Mouse (Mus musculus) 3T3-L1 (cell line): ENCODE measurements at regions not wholly inside any gene's neighbourhood (a gene's known extent, or its start where the extent isn't known, plus 50 kb on each side); places are given as distances from the start of the nearest gene placed in this dataset.
A peak's percentile ranks its signal among the peaks of the same experiment; 100 is the strongest.

Experiments
- DNase-seq: peaks from one replicate; pipeline ENCODE4 v3.0.0-alpha.2; 2015; ENCODE audit warnings: low read depth, low spot score

DNA sequence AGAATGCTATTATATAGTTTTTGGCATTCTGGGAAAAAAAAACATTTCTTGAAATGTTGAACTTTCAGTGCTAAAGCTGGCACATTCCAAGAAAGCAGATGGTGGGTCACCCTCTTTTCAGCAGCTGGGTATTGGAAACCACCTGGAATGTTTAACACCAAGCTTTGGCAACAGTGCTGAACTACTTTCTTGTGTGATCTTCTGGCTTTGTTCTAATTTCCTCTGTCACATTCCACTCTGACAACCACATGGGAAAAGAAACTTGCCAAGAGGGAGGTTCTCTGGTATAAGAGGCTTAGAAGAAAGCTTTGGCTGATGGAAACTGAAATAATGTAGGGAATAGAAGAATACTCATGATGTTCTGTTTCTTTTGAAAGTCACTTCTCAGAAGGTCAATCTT lies 920.4 kb upstream of the Tenm4 start:
- peak; percentile 43 for DNase-seq

DNA sequence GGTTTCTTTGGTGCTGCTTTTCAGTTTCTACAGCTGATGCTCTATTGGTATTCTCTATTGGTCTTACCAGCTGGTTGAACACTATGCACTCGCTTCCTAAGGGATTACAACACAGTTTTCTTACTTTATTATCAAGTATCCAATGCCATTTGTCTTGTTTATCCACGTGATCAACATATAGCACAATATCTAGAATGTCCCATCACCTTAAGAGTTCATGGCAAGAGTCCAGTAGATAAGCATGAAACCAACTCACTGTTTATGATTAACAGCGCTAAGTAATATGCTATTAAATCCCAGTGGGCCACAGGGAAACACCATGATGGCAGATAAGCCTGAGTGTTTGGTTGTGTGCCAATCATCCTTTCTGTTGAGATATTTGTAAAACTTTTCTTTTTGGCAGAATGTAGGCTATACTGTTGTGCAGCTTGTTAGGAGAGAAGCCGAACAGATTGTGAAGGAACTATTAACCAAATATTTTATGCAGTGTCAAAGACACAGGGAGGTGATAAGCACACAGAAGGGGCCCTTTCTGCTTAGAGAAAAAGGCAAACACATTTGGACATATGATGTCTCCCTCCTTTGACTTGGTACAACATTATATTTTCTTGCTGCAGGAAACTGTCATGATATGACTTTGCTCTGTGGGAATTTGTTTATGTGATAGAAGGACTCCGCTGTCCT lies 917.0 kb upstream of the Tenm4 start:
- DNase-seq: no peak

DNA sequence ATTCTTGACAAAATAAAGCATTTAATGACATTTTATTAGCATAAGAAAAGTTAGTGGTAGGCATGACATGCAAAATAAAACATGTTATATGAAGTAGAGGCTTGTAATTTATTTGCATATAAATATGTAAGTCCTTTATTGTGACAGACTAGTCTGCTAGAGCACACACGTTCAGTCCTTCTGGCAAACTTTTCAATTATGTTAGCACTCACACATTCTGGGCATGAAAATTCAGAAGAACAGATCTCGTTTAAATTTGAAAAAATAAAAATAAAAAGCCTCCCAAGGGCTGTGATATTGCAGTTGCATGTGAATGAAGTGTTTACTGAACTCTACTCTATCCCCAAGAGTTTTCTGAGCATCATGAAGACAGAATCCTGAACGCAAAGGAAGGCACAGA lies 916.1 kb upstream of the Tenm4 start:
- no peak for DNase-seq

DNA sequence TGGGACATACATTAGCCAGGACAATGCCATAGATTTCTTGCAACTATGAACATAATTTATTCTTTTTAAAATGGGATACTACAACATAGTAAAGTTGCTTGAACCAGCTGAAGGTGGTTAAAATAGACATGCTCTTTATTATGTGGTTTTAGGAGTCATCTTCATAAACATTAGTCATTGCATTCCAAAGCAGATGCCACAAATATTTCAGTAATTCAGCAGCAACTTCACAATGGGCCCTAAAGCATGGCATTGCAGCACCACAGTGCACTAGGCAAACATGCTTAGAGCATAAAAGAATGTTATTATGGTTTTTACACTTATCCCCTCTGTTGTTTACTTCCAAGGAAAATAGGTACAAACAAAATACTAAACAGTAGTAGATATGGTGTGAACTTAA lies 915.3 kb upstream of the Tenm4 start:
- peak; percentile 67 for DNase-seq

DNA sequence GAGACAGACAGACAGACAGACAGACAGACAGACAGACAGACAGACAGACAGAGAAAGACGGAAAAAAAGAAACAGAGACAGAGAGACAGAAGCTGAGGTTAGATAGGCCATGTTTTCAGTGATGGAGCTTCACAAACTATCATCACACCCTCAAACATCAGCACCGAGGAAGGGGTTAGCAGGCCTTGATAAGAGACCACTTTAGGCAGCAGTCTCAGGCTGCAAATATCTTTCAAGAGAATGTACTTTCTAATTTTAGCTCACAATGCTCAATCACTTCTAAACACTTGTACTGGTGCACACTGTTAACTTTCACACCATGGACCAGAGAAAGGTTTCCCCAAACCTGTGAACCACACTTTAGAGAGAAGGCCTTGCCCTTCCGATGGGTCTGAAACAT lies 908.1 kb upstream of the Tenm4 start:
- no peak for DNase-seq

DNA sequence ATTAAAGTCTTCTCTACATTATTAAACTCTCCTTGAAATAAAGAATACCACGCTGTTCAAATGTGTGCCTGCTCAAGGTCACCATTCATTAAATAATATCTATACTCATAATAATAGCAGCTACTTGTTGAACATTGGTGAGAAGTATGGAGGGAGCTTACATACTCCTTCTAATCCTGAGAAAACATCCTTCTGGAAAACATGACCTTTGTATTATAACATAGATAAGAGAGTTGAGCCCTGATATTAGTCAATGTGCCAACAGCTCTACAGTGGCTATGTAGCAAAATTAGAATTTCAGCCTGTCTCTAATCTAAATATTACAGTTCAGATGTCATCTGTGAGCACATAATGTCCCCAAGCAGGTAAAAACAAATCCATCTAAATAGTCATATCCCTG lies 893.8 kb upstream of the Tenm4 start:
- no peak for DNase-seq

DNA sequence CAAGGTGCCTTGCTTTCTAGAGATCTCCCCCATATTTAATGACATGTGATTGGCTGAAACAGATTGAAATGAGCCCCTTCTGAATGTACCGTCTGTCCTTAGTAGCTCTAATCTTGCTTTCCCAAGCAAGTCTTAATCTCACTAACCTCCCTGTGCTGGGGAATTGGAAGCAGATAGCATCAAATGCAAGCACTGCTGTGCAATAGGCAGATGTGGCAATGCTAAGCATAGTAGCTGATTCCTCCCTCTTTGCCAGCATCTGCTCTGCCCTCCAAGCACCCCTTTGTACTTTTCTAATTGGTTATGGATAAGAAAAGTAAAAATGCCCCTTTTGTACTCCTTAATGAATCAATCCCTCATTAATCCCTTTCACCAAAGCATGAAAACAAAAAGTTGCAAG lies 857.4 kb upstream of the Tenm4 start:
- DNase-seq: no peak

DNA sequence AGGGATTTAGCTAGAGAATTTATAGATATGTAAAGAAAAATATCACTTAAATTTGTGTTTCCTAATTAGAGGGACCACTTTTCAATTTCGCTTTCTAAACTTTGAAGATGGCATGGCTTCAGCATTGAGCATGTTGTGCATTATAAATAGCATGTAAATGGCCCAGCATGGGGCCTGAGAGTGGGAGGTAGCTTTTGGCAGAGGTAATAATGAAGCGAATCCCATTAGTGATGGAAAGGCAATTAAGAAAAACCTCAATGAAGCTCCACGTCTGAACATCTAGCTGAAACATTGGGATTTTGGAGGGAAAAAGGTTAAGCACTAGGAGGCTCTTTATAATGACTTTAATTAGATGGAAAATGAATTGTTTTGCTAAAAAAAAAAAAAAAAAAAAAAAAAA lies 848.0 kb upstream of the Tenm4 start:
- DNase-seq: no peak

DNA sequence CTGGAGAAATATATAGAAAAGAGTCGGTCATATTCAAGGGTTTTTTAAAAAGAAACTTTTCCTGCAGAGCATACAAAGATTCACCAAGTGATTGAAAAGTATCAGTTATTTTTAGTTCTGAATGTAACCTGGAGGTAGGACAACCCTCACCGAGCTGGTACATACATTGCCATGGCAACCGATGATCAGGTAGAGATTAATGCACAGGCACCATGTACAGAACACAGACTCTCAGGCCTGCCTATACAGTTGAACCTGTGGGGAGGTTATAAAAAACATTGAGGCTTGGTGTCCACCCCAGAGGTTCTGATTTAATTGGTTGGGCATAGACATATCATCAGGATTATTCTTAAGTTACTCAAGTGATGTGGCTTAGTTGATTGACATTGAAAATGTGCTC lies 846.1 kb upstream of the Tenm4 start:
- no peak for DNase-seq

DNA sequence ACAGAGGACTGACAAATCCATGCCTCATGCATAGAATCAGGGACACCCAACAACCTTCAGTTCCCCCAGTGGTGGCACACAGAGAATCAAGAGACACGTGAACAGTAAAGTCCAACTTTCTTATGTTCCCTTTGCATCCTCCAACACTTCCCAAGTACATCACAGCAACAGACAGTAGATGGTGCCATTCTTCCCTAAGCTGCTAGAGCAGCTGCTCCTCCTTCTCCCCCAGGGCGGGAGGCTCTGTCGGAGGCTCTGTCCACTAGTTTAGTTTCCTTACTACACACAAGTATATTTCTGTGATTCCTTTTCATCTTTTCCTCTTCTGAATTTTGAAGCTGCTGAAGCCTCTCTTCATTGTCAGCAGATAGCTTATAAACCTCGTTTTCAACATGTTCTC lies 839.0 kb upstream of the Tenm4 start:
- DNase-seq: no peak

DNA sequence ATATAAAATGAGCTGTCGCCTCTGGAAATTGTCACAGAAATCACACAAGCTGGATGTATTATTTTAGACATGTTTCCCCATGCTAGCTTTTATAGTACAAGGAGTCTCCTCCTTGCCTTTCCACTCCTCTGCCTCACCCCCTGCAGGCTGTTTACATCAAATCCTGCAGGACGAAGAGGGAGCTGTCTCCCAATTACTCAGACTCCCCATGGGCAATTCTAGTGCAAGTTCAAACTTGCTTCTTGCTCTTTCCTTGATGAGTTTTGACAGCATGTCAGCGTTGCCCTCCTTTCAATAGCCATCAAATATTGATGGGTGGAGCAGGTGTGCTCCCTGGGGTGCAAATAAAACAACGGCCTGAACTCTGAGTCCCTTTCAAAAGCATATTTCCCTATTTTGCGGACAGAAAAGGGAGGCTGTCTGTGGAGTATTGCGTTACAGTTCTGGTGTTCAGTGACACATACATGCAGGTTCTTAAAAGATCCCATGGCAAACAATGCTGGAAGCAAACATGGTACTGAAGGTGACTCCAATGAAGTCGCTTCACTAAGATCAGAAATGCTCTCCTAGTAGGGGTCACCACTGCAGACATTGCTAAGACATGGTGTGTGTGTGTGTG lies 820.8 kb upstream of the Tenm4 start:
- no peak for DNase-seq

DNA sequence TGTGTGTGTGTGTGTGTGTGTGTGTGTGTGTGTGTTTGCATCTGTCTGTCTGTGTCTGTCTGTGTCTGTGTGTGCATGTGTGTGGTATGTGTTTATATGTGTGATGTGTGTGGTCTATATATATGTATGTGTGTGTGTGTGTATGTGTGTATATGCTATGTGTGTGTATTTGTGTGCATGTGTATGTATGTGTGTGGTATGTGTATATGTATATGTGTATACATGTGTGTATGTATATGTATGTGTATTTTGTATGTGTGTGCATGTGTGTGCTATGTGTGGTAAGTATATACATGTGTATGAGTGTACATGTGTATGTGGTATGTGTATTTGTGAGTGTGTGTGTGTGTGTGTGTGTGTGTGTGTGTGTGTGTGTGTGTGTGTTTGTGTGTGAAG lies 820.2 kb upstream of the Tenm4 start:
- no peak for DNase-seq

DNA sequence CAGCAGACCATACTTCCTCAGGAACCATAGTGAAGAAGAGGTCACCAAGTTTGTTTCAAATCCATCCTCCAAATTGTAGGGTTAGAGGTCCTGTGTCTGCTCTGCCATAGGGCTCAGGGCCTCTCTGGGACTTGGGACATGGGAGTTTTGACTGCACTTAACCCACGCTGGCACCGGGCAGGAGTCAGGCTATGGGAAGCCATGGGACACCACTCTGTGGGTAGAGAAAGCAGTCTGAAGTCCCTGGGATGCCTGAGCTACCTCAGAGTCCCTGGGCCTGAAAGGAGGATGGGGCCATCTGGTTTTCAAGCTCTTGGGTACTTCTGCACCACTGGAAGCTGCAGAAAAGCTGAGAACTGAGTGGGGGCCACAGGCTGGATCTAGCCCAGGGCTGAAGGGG lies 819.7 kb upstream of the Tenm4 start:
- DNase-seq: no peak

DNA sequence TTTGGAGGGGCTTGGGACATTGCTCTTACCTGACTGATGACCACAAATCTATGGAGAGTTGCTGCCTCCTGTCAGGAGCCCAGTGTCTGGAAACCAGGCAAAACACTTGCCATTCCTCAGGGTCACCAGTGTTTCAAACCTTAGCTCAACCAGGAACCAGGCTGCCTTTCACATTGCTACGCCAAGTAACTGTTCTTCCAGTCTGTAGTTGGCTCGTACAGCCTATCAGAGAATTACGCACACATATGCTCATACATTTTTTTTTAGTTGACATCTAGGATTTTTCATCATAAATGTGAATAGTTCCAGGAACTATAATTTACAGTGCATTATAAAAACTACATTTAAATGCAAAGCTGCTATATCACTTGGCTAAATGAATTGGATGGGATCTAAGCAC lies 818.9 kb upstream of the Tenm4 start:
- no peak for DNase-seq

DNA sequence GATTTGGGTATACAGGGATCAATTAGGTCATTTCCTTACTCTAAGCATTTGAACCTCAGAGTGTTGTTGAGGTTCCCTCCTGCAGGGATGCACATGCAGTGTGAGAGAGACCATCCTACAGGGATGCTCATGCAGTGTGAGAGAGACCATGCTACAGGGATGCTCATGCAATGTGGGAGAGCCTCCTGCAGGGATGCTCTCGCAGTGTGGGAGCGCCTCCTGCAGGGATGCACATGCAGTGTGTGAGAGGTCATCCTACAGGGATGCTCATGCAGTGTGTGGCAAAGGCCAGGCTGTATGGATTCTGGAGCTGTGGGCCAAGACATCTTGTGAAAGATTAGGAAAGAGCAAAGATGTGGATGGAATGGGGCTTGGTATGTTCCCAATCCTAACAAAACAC lies 816.1 kb upstream of the Tenm4 start:
- DNase-seq: no peak

DNA sequence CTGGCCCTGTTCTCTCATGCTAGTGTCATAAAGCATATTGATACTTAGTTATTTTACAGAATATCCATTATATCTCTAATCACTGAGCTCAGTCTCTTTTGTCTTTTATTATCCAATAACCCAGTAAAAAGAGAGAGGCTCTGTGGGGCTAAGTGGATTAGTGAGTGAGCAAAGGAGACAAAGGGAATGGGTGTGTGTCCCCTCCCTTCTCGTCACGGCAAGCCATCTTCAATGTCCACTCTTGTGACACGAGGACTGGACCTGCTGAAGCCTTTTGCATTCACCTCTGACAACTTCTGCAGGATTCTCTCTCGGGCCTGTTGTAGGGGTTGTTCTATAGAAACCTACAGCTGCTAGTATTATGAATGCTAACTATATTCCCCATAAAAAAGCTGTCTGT lies 812.3 kb upstream of the Tenm4 start:
- DNase-seq: no peak

DNA sequence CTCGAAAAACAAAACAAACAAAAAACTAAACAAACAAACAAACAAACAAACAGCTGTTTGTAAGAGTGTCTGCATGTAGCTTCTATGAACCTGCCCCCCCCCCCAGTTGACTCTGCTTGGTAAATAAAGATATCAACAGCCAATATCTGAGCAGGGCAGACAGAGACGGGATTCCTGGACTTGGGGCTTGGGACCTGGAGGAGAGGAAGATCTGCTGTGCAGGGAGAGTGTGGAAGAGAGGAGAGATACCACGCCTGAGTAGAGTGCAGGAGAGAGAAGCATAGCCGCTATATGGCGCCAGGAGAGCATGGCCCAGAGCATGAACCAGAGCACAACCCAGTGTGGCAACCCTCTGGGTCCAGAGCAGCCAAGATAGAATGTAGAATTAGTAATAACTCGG lies 811.9 kb upstream of the Tenm4 start:
- no peak for DNase-seq
